Mouse (Mus musculus) neural tube, embryonic 15.5 days (tissue): ENCODE results near the gene Wwox. TPM values are rescaled to one million over a fixed set of nuclear protein-coding genes. Genes with fewer than 3 reads are reported as not detected.
A peak's percentile ranks its signal among the peaks of the same experiment; 100 is the strongest.

Experiments used
- ATAC-seq: fragments of 200-750 bp; cut with Nextera tagmentation; 2 replicates; pipeline ENCODE4 v1.8.0; 2017; ENCODE audit warnings: mild to moderate bottlenecking, moderate TSS enrichment, moderate library complexity; ENCODE audit not compliant: low FRiP score
- H3K27ac ChIP-seq: fragments of 300-500 bp; sonication (generic); replicated peaks from 2 replicates; pipeline ENCODE4 v1.5.1; 2015; ENCODE audit warnings: mild to moderate bottlenecking, inconsistent platforms
- H3K27me3 ChIP-seq: fragments of 300-500 bp; sonication (generic); replicated peaks from 2 replicates; pipeline ENCODE4 v1.6.1; 2015; ENCODE audit warnings: inconsistent platforms
- H3K36me3 ChIP-seq: fragments of 300-500 bp; sonication (generic); 2 replicates; pipeline ENCODE4 v1.6.1; 2015; ENCODE audit warnings: inconsistent platforms
- H3K4me1 ChIP-seq: fragments of 300-500 bp; sonication (generic); 2 replicates; pipeline ENCODE4 v1.6.1; 2015; ENCODE audit warnings: inconsistent platforms
- H3K4me2 ChIP-seq: fragments of 300-500 bp; sonication (generic); 2 replicates; pipeline ENCODE4 v1.6.1; 2015; ENCODE audit warnings: inconsistent platforms, mild to moderate bottlenecking, moderate library complexity
- H3K4me3 ChIP-seq: fragments of 300-500 bp; sonication (generic); replicated peaks from 2 replicates; pipeline ENCODE4 v1.5.1; 2015; ENCODE audit warnings: mild to moderate bottlenecking, inconsistent platforms
- H3K9ac ChIP-seq: fragments of 300-500 bp; sonication (generic); replicated peaks from 2 replicates; pipeline ENCODE4 v1.6.1; 2015; ENCODE audit warnings: mild to moderate bottlenecking, inconsistent platforms
- H3K9me3 ChIP-seq: fragments of 300-500 bp; sonication (generic); replicated peaks from 2 replicates; pipeline ENCODE4 v1.6.1; 2016; ENCODE audit warnings: inconsistent platforms
- WGBS: fragments of 180-500 bp; shearing (Covaris S2); methylation state at CpG from one replicate; pipeline ENCODE4 v1.1.7; 2015; ENCODE audit warnings: mixed read lengths; 5-methylcytosine and 5-hydroxymethylcytosine counted together
- polyA plus RNA-seq: library from polyadenylated mRNA; unstranded; fragments of >200 nt; fragmentation: Nextera tagmentation; extraction: Ambion mirVana; gene quantifications from 2 replicates; pipeline ENCODE4 v1.2.1, GENCODE M21; 2015

Wwox gene
- polyA plus RNA-seq, 1 experiment from 2014 or later = 12.9 TPM

DNA sequence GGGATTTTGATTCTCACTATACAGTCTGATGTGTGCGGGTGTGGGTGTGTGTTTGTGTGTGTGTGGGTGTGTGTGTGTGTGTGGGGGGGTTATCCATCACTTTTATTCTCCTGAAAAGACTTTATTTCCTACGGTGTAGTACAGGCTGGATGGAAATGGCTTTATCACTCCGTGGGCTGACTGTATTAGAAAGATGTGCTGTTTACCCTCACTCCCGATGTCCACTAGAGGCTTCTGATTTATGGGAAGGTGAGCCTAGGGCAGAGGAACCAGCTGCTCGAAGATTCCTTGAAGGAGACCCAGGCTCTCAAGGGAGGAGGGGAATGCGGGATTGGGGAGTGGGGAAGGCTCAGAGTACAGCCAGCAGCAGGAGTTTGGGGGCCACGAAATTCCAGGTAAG is 351.3 kb downstream of the Wwox start:
- H3K9me3 ChIP-seq = no peaks in the 10 kb centered on the region
- H3K4me3 ChIP-seq = no peak overlapping the region
- H3K27ac ChIP-seq = no peak overlapping the region
- 70% methylated on average over 7 of the region's 7 CpGs for WGBS
- H3K27me3 ChIP-seq = no peaks in the 10 kb centered on the region
- H3K36me3 ChIP-seq = no peaks in the 10 kb centered on the region
- H3K4me1 ChIP-seq = no peaks in the 10 kb centered on the region
- H3K4me2 ChIP-seq = no peak overlapping the region
- ATAC-seq = no peak
- no peak overlapping the region for H3K9ac ChIP-seq

DNA sequence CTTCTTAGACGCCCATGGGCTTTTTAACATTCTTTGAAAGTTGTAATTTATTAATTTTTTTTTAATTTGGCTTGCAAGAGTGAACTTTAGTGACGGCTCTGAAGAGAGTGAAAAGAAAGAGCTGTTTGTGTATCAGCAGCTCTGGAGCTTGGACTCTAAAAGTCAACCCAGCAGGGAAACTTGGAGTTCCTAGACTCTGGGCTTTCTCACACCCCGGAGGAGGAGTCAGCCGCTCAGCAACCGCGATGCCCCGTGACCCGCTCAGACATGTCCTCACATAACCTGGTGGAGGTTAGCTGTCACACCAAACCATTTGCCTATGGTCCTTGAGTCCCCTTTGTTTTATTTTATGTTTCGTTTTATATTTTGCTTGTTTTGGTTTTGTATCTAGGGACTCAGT is 354.2 kb downstream of the Wwox start:
- no peaks in the 10 kb centered on the region for H3K9me3 ChIP-seq
- no peaks in the 10 kb centered on the region for H3K27me3 ChIP-seq
- no peak for ATAC-seq
- H3K9ac ChIP-seq = no peak overlapping the region
- H3K27ac ChIP-seq = no peak overlapping the region
- no peak overlapping the region for H3K4me2 ChIP-seq
- no peaks in the 10 kb centered on the region for H3K4me1 ChIP-seq
- no peak overlapping the region for H3K4me3 ChIP-seq
- 80% methylated on average over 9 of the region's 9 CpGs for WGBS
- no peaks in the 10 kb centered on the region for H3K36me3 ChIP-seq

DNA sequence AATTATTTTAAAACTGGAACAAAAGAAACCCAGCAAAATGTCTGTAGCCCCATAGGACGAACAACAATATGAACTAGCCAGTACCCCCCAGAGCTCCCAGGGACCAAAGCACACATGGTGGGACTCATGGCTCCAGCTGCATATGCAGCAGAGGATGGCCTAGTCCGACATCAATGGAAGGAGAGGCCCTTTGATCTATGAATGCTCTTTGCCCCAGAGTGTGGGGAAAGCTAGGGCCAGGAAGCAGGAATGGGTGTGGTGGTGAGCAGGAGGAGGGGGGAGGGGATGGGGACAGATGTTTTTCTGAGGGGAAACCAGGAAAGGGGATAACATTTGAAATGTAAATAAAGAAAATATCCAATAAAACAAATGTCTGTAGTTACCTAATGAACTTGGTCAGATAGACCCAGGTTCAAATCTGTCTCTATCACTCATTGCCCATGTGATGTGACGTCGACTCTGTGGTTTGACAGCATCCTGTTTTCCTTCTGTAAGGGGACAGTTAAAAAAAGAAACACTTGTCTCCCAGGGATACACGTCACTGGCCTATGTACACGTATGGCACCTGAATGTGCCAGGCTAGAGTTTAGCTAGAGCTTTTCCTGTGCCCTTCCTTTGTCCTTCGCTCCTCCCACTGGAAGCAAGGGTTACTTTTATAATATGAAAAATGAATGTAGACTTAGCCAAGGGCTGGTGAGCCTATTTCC is 362.1 kb downstream of the Wwox start:
- Histone ChIP-seq H3K27me3 (no peaks in the 10 kb centered on the region), H3K4me2 (no peak overlapping the region), H3K4me1 (peaks cover 2% of the 10 kb centered on the region; the same call in 1 of the 2 replicates), H3K36me3 (no peaks in the 10 kb centered on the region), H3K27ac (no peak overlapping the region), H3K9ac (no peak overlapping the region), H3K9me3 (no peaks in the 10 kb centered on the region), H3K4me3 (no peak overlapping the region)
- ATAC-seq = no peak
- WGBS = 72% methylated on average over 7 of the region's 7 CpGs

DNA sequence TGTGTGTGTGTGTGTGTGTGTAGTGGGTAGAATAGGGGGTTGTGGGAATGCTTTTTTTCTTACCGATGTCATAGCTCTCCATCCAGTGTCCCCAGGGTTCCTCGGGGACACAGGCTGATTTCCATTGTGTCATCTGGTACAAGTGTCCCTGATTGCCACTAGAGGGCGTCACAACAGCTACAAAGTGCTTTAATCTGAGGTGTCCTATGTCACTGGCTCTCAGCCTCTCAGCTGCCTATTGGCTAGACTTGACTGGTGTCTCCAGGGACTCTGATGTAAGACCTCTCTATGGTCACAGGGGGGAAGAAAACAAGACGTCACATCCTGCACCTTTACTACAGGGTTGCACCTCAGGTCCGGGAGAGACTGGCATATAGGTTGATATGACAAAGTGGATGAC is 363.7 kb downstream of the Wwox start:
- no peak overlapping the region for H3K27ac ChIP-seq
- H3K27me3 ChIP-seq = no peaks in the 10 kb centered on the region
- WGBS = 54% methylated on average over 5 of the region's 5 CpGs
- peaks cover 2% of the 10 kb centered on the region; the same call in 1 of the 2 replicates for H3K4me1 ChIP-seq
- no peak overlapping the region for H3K4me3 ChIP-seq
- no peaks in the 10 kb centered on the region for H3K9me3 ChIP-seq
- no peak overlapping the region for H3K9ac ChIP-seq
- H3K4me2 ChIP-seq = no peak overlapping the region
- no peaks in the 10 kb centered on the region for H3K36me3 ChIP-seq
- no peak for ATAC-seq

DNA sequence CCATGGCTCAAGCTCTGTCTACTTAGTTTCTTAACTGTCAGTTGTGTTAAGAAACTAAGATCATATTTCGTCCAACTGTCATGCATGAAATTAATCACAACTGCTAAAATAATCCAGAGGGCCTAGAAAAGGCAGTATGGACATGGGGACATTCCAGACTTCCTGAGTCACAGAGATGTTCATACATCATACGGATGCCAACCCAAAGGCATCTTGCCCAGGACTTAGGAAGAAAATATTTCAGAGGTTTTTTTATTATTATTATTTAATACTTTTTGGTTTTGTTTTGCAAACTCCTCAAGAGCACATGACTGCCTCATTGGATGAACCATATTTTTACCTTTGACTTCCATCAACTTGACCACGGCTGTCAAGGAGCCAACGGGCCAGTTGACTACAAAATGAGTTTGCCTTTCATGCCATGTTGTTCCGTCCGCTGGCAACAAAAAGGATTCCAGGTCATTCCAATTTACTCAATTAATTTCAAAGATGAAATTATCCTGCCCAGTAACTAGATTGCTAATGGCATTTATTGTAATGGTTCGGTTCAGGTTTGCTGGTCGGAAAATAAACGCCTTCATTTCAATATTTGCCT is 367.5 kb downstream of the Wwox start:
- no peaks in the 10 kb centered on the region for H3K27me3 ChIP-seq
- WGBS = 77% methylated on average over 9 of the region's 9 CpGs
- no peak overlapping the region for H3K9ac ChIP-seq

DNA sequence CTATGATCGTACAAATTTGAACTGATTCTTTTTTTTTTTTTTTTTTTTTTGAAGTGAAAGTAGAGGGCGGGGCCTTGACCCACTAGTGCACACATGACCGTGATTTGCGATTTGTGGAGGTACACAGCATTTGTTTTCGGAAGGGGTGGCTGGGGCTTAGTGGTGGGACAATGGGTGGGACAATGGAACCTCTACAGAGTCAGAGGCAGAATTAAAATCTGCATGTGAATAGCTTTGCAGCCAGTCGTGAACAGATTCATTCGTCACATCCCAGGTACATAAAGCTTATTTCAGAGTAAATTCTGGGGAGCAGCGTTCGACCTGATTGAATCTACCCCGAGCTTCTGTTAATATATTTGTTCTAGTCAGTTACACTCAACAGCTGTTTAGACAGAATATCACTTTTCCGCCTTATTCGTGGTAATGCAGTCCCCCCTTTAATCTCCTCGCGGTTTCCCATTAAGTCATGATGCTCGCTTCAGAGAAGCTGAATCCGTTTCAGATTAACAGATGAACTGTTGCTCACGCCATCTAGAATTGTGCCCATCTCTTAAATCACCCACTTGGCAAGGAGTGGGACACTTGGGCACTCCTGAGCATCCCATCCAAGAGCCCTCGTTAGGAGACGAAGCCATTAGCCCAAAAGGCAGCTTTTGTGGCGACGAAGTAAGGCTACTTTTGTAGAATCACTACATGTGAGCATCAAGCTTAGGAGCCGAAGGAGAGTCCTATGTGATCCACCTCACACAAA is 368.4 kb downstream of the Wwox start:
- Histone ChIP-seq H3K4me1 (no peaks in the 10 kb centered on the region), H3K36me3 (no peaks in the 10 kb centered on the region), H3K9me3 (no peaks in the 10 kb centered on the region), H3K27ac (no peak overlapping the region), H3K4me2 (peak overlapping the region; percentile 14), H3K27me3 (no peaks in the 10 kb centered on the region), H3K4me3 (no peak overlapping the region), H3K9ac (no peak overlapping the region)
- 30% methylated on average over 22 of the region's 22 CpGs for WGBS
- no peak for ATAC-seq

More for the DNA sequence above, 367.5 kb downstream of the Wwox start:
- no peaks in the 10 kb centered on the region for H3K9me3 ChIP-seq
- no peaks in the 10 kb centered on the region for H3K36me3 ChIP-seq
- no peak overlapping the region for H3K27ac ChIP-seq
- H3K4me2 ChIP-seq = no peak overlapping the region
- no peak overlapping the region for H3K4me3 ChIP-seq
- H3K4me1 ChIP-seq = no peaks in the 10 kb centered on the region
- no peak for ATAC-seq

DNA sequence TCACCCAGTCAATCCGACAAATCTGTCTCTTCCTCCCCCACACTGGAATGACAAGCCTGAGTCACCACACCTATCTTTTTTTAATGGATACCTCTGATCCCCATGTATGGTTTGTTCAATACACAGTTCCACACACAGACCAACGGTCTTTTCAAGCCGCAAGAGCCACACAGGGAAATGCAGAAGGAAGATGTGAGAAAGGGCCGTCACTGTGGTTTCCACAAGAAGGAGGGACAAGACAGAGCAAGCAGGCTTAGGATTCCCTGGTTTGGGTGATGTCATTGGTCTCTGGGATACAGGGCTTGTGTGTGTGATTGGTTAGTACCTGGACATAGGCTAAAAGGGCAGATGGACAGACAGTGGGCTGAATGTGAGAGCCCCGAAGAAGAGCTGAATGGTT is 371.0 kb downstream of the Wwox start:
- ATAC-seq = no peak
- H3K4me2 ChIP-seq = no peak overlapping the region
- H3K4me3 ChIP-seq = no peak overlapping the region
- H3K27me3 ChIP-seq = no peaks in the 10 kb centered on the region
- no peak overlapping the region for H3K9ac ChIP-seq
- H3K36me3 ChIP-seq = no peaks in the 10 kb centered on the region
- H3K4me1 ChIP-seq = no peaks in the 10 kb centered on the region
- WGBS = 88% methylated on average over 5 of the region's 5 CpGs
- no peaks in the 10 kb centered on the region for H3K9me3 ChIP-seq
- no peak overlapping the region for H3K27ac ChIP-seq

- Histone ChIP-seq H3K4me3 (no peak overlapping the region), H3K36me3 (no peaks in the 10 kb centered on the region), H3K4me1 (no peaks in the 10 kb centered on the region), H3K4me2 (no peak overlapping the region), H3K9me3 (no peaks in the 10 kb centered on the region), H3K27me3 (no peaks in the 10 kb centered on the region), H3K9ac (no peak overlapping the region), H3K27ac (no peak overlapping the region)
- no peak for ATAC-seq
- WGBS = 85% methylated on average over 10 of the region's 10 CpGs
These were observed 374.4 kb downstream of the Wwox start for GRCm38 (mm10) chr8:114813830-114814229.

- ATAC-seq = no peak
- no peak overlapping the region for H3K9ac ChIP-seq
- 75% methylated on average over 10 of the region's 10 CpGs for WGBS
These were observed 375.6 kb downstream of the Wwox start for GRCm38 (mm10) chr8:114814769-114815736.

DNA sequence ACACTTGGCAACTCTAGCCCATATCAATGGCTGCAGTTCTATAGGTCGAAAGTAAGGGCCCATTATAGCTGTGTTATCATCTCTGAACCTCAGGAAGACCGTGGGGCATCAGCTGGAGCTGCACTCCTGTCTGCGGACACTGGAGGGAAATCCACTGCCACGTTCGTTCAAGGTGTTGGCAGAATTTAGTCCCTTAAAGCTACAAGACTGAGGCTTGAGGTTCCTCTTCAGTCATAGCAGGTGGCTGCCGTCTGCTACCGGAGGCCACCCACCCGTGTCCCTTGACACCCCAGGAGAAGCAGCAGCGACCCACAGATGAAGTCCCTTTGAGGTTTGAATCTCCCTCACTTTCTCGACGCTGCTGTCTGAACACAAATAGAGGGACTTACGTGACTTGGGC is 376.9 kb downstream of the Wwox start:
- 79% methylated on average over 12 of the region's 12 CpGs for WGBS
- no peaks in the 10 kb centered on the region for H3K36me3 ChIP-seq
- no peak overlapping the region for H3K4me3 ChIP-seq
- H3K4me2 ChIP-seq = no peak overlapping the region
- H3K27ac ChIP-seq = no peak overlapping the region
- ATAC-seq = no peak
- H3K27me3 ChIP-seq = no peaks in the 10 kb centered on the region
- H3K9ac ChIP-seq = no peak overlapping the region
- no peaks in the 10 kb centered on the region for H3K9me3 ChIP-seq
- no peaks in the 10 kb centered on the region for H3K4me1 ChIP-seq

More at GRCm38 (mm10) chr8:114814769-114815736, 375.6 kb downstream of the Wwox start:
- Histone ChIP-seq H3K4me3 (no peak overlapping the region), H3K4me2 (no peak overlapping the region), H3K36me3 (no peaks in the 10 kb centered on the region), H3K4me1 (no peaks in the 10 kb centered on the region), H3K27ac (no peak overlapping the region), H3K27me3 (no peaks in the 10 kb centered on the region), H3K9me3 (no peaks in the 10 kb centered on the region)

GRCm38 (mm10) chr8:114816949-114817348 is 377.5 kb downstream of the Wwox start:
- WGBS = 46% methylated on average over 4 of the region's 4 CpGs
- ATAC-seq = no peak
- no peaks in the 10 kb centered on the region for H3K36me3 ChIP-seq

More at GRCm38 (mm10) chr8:114816949-114817348, 377.5 kb downstream of the Wwox start:
- H3K9ac ChIP-seq = no peak overlapping the region
- no peak overlapping the region for H3K4me2 ChIP-seq
- H3K27me3 ChIP-seq = no peaks in the 10 kb centered on the region
- no peak overlapping the region for H3K4me3 ChIP-seq
- H3K27ac ChIP-seq = no peak overlapping the region
- H3K4me1 ChIP-seq = no peaks in the 10 kb centered on the region
- H3K9me3 ChIP-seq = no peaks in the 10 kb centered on the region
